Mouse (Mus musculus) cerebellum, adult 2 months (tissue): ENCODE measurements around the gene Il22ra1.

ENCODE experiments used
- CTCF ChIP-seq: fragments of 200-500 bp; IDR thresholded peaks from 2 replicates; pipeline ENCODE4 v1.5.1; 2011; ENCODE audit warnings: low read depth, mild to moderate bottlenecking, control low read depth, low read length, moderate library complexity, borderline replicate concordance; ENCODE audit not compliant: insufficient read depth
- POLR2A ChIP-seq: fragments of 200-500 bp; IDR thresholded peaks from 2 replicates; pipeline ENCODE4 v1.6.1; 2011; ENCODE audit warnings: low read length, control low read depth, borderline replicate concordance; ENCODE audit not compliant: insufficient read depth

DNA sequence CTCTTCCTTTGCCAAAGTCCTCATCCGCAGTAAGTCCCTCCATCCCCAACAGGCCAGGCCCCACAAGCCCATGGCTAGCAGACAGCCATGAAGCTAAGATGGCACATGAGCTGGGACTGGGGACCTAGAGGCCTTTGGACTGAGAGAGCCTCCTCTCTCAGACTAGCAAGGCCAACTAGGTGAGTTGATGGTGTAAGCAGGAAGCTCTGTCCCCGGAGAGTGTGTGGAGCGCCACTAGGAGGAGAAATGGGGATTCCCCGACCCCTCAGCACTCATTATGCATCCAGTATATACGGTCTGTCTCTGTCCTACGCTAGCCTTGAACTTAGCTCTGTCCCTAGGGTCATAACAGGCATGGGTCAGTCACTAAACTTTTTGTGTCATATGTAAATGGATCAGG lies 43.6 kb downstream of the Il22ra1 start:
- TF ChIP-seq CTCF (no peak), POLR2A (no peak)
